Mouse (Mus musculus) gastrocnemius, postnatal 25 days (tissue): ENCODE results near the gene Pagr1b. TPM values are rescaled to one million over a fixed set of nuclear protein-coding genes. Genes with fewer than 3 reads are reported as not detected.

Source experiments
- DNase-seq: peaks from one replicate; pipeline ENCODE4 v3.0.0; 2022
- total RNA-seq, 2 experiments: library from RNA; stranded (reverse); gene quantifications; 1 replicate in 1 of 2; 2 replicates in 1 of 2; pipeline ENCODE4 v1.2.3; 2021

Pagr1b gene
- total RNA-seq, 2 experiments from 2014 or later, result not detected

DNA sequence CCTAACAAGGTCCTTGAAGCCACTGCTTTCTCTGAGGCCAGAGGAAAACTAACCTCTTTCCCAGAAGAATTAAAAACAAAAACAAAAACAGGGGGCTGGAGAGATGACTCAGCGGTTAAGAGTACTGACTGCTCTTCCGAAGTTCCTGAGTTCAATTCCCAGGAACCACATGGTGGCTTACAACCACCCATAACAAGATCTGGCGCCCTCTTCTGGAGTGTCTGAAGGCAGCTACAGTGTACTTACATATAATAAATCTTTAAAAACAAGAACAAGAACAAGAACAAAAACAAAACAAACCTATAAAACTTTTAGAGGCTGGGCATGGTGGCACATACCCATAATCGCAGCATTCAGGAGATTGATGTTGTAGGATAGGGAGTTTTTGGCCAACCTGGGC lies 19.8 kb downstream of the Pagr1b start:
- DNase-seq, result no peak

- no peak for DNase-seq
Measured at GRCm38 (mm10) chr7:126988816-126989215, 27.5 kb downstream of the Pagr1b start.

GRCm38 (mm10) chr7:126986319-126986718 lies 30.0 kb downstream of the Pagr1b start:
- DNase-seq, result peak; percentile 53

DNA sequence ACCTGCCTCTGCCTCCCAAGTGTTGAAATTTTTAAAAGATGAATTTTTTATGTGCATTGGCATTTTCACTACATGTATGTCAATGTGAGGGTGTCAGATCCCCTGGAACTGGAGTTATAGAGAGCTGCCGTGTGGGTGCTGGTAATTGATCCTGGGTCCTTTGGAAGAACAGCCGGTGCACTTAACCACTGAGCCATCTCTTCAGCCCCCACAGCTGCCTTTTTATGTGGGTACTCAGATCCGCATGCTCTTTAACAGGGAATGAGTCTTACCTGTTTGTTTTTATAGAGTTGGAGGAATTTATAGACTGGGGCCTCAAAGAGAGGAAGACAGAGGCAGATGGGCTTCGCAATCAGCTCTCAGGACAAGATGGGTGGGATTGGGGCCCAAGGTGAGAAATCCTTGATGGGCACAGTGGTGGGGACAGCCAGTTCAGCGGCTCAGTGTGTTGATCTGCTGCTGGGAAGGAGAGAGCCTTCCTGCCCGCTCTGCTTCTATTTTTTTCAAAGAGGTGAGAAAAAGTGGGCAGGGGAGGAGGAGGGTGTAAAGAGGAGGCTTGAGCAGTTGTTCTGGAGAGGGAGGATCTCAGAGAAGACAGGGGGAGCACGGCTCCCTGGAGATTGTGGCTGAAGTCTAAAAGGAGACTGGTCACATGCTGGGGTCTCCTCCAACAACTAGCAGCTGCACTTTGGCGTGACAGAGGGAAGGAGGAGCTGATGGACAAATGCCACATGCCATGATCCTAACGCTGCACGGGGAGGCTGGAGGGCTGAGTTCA lies 31.4 kb downstream of the Pagr1b start:
- DNase-seq, result no peak

- no peak for DNase-seq
Measured at GRCm38 (mm10) chr7:126983113-126983512, 33.2 kb downstream of the Pagr1b start.

GRCm38 (mm10) chr7:126982054-126982453 lies 34.2 kb downstream of the Pagr1b start:
- DNase-seq, result no peak

GRCm38 (mm10) chr7:126981601-126982000 lies 34.7 kb downstream of the Pagr1b start:
- peak; percentile 44 for DNase-seq

GRCm38 (mm10) chr7:126978841-126979240 lies 37.4 kb downstream of the Pagr1b start:
- no peak for DNase-seq

DNA sequence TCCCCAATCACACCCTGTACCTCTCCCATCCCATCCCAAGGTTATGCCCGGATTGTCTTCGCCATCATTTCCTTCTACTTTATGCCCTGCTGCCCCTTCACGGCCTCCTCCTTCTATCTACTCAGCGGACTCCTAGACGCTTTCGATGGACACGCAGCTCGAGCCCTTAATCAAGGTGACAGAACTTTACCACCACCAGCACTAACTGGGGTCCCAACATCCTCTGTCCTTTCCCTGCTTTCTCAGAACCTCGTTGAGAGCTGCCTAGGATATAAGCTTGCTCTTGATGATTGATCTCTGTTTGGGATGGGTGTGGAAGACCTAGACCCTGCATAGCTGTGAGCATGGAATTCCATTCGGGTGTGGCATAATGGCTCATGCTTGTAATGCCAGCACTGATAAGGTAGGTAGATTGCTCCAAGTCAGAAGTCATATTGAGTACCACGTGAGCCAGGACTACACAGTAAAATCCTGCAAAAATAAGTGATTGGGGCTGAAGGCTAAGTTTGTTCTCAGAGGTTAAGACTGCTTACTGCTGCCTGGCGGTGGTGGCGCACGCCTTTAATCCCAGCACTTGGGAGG lies 39.3 kb downstream of the Pagr1b start:
- DNase-seq, result no peak

- DNase-seq, result peak; percentile 94
Measured at GRCm38 (mm10) chr7:126975950-126976866, 40.1 kb downstream of the Pagr1b start, which contains the start of gene Cdiptos. Cdiptos (minus strand) TSS chr7:126976098.

- DNase-seq, result no peak
Measured at GRCm38 (mm10) chr7:126975893-126975949, 40.6 kb downstream of the Pagr1b start, which contains the start of gene Cdipt. Cdipt (plus strand) TSS chr7:126975914.

- DNase-seq, result no peak
Measured at GRCm38 (mm10) chr7:126975493-126975892, 40.8 kb downstream of the Pagr1b start.

DNA sequence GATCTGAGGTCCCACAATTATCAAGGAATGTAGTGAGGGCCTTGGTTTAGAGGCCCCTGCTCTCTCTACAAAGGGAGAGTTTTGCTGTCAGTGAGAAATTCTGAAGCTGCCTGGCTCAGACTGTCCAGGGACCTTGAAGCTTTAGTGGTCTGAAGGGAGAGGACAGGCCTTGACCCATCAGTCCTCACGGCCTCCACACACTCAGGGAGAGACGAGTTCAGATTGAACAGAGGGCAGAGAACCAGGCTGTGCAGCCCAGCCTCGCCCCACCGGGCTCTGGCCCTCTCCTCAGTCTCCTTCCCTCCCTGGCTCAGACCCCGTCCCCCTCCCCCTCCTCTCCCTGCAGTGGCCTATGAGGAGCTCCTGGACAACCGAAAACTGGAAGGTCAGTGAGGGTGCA lies 48.9 kb downstream of the Pagr1b start:
- no peak for DNase-seq

DNA sequence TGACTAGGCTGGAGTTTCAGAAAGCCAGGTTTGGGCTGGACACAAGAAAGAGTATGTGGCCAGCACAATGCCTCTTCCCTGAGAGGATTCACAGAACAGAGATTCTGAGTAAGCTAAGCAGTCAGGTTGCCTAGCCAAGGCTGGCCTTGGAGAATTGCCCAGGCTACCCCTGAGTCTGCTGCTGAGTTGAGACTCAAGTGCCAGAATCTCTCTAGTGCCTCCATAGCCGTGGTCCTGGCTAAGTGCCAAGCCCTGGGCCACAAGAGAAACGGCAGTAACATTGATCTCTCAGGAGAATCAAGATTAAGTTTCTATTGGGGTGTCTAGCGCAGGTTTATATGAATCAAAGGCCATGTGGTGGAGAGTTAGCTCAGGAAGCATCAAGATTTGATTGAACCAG lies 50.7 kb downstream of the Pagr1b start:
- DNase-seq, result no peak

GRCm38 (mm10) chr7:126963548-126964286 lies 52.6 kb downstream of the Pagr1b start:
- no peak for DNase-seq

GRCm38 (mm10) chr7:126961965-126962364 lies 54.3 kb downstream of the Pagr1b start:
- no peak for DNase-seq

DNA sequence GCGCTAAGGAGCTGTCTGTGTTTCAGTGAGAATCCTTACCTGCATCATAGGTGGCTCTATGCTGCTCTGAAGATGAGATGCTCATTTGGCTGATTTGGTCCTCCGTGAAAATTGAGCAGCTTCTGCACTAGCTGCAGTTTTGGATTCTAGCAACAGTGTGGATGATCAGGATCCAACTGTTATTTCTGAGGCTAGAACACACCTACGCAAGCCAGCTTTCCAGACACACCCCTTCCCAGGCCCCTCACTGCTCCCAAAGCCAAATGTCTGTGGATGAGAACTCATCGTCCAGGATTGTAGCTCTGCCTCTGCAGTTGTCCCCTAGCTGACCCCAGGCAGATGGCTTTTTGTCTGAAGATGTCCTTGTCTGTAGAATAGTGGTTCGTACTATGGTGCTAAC lies 55.2 kb downstream of the Pagr1b start:
- DNase-seq, result no peak

- DNase-seq, result no peak
Measured at GRCm38 (mm10) chr7:126959780-126960179, 56.5 kb downstream of the Pagr1b start.

GRCm38 (mm10) chr7:126955125-126955524 lies 61.2 kb downstream of the Pagr1b start:
- DNase-seq, result no peak

GRCm38 (mm10) chr7:126952646-126953045 lies 63.6 kb downstream of the Pagr1b start:
- DNase-seq, result no peak

GRCm38 (mm10) chr7:126951741-126952140 lies 64.5 kb downstream of the Pagr1b start:
- no peak for DNase-seq
